ENCODE assay signal across 9 mouse cellular contexts in genomic region chr9:77379625-77380024, GRCm38 (mm10). TPM values are rescaled to one million over a fixed set of nuclear protein-coding genes. Genes with fewer than 3 reads are reported as not detected.
DNase-seq lines count a peak whose midpoint lies in the region; ATAC-seq and TF ChIP-seq lines count a peak whose summit lies in the region.
"Had no signal": no experiment of that assay in that cellular context is flagged by ENCODE, and none has a peak within 500 bp of the region (broad histone marks: within the 10 kb centered on the region; RNA-seq: fewer than 3 reads in every experiment).

No protein-coding gene starts in this region.

- H3K27ac ChIP-seq in bone marrow, adult 2 months (ENCODE audit: control insufficient read depth, insufficient read depth, low read depth, low read length, poor library complexity) = no peak overlapping the region
- H3K27ac ChIP-seq in forebrain, embryonic 13.5 days = no peak overlapping the region
- H3K27ac ChIP-seq: liver, embryonic 13.5 days had no signal

- DNase-seq in cerebellum, adult 11 months = peak; percentile 4
- peak; percentile 48 for DNase-seq in large intestine, adult 2 months (ENCODE audit: low read depth, low spot score)
- DNase-seq in lung, postnatal 10 days = peak; percentile 64
- DNase-seq in spleen, postnatal 10 days (ENCODE audit: low spot score in 2 of 2) = peak; percentile 44 to 80
- DNase-seq: liver, embryonic 13.5 days had no signal

- WGBS in bone marrow, adult 2 months = 37% methylated on average over 5 of the region's 5 CpGs
- WGBS in forebrain, embryonic 13.5 days = 36% methylated on average over 5 of the region's 5 CpGs
- WGBS in large intestine, adult 2 months = 28% methylated on average over 5 of the region's 5 CpGs

- TF ChIP-seq CTCF in C2C12 (IDR thresholded peaks at IDR 0.05; ENCODE audit: control insufficient read depth, insufficient read depth, insufficient read length) = peak; percentile 18
- peak; percentile 70 for TF ChIP-seq CTCF in bone marrow, adult 2 months (IDR thresholded peaks at IDR 0.05; ENCODE audit: control insufficient read depth, insufficient read depth, low read length)

- H3K4me2 ChIP-seq in forebrain, embryonic 13.5 days = no peak overlapping the region
- H3K4me2 ChIP-seq: liver, embryonic 13.5 days had no signal

- H3K9me3 ChIP-seq in forebrain, embryonic 13.5 days (replicated peaks) = no peaks in the 10 kb centered on the region
- H3K9me3 ChIP-seq: liver, embryonic 13.5 days had no signal

- no peaks in the 10 kb centered on the region for H3K79me2 ChIP-seq in C2C12 (ENCODE audit: control insufficient read depth, insufficient read depth)

- ATAC-seq in cerebellum, adult (ENCODE audit: insufficient number of reproducible peaks, low FRiP score, low TSS enrichment) = no peak
- ATAC-seq in forebrain, embryonic 13.5 days = peak; percentile 41

- TF ChIP-seq POLR2A in bone marrow, adult 2 months (IDR thresholded peaks at IDR 0.05; ENCODE audit: borderline replicate concordance, control insufficient read depth, low read depth, low read length) = no peak

- no peak overlapping the region for H3K9ac ChIP-seq in forebrain, embryonic 13.5 days
- H3K9ac ChIP-seq: liver, embryonic 13.5 days had no signal

- H3K79me3 ChIP-seq in C2C12 (ENCODE audit: low read depth) = no peaks in the 10 kb centered on the region

- no peak overlapping the region for H3ac ChIP-seq in C2C12 (ENCODE audit: control insufficient read depth, insufficient read length, low read depth)

- H3K4me1 ChIP-seq in bone marrow, adult 2 months (ENCODE audit: control insufficient read depth, insufficient read depth, low read length) = no peaks in the 10 kb centered on the region
- no peaks in the 10 kb centered on the region for H3K4me1 ChIP-seq in forebrain, embryonic 13.5 days
- H3K4me1 ChIP-seq: liver, embryonic 13.5 days had no signal

- no peak overlapping the region for H3K4me3 ChIP-seq in C2C12 (ENCODE audit: insufficient read depth, poor library complexity, severe bottlenecking)
- no peak overlapping the region for H3K4me3 ChIP-seq in bone marrow, adult 2 months (replicated peaks; ENCODE audit: control insufficient read depth, low read depth, low read length)
- no peak overlapping the region for H3K4me3 ChIP-seq in forebrain, embryonic 13.5 days
- H3K4me3 ChIP-seq: liver, embryonic 13.5 days had no signal

- no peaks in the 10 kb centered on the region for H3K27me3 ChIP-seq in C2C12 (ENCODE audit: control insufficient read depth, insufficient read depth, insufficient read length)
- H3K27me3 ChIP-seq in forebrain, embryonic 13.5 days = no peaks in the 10 kb centered on the region
- H3K27me3 ChIP-seq: liver, embryonic 13.5 days had no signal

- no peaks in the 10 kb centered on the region for H3K36me3 ChIP-seq in C2C12 (ENCODE audit: control insufficient read depth, insufficient read depth)
- no peaks in the 10 kb centered on the region for H3K36me3 ChIP-seq in forebrain, embryonic 13.5 days (ENCODE audit: poor library complexity, severe bottlenecking)
- H3K36me3 ChIP-seq: liver, embryonic 13.5 days had no signal

TF ChIP-seq in C2C12, 6 proteins besides CTCF, POLR2A, EP300 and RAD21:
- TF ChIP-seq MYOD1 (IDR thresholded peaks at IDR 0.05; ENCODE audit: control insufficient read depth, insufficient read length, low read depth) = no peak
- no peak for TF ChIP-seq MYOG (IDR thresholded peaks at IDR 0.05; ENCODE audit: control insufficient read depth, extremely low read depth, insufficient read length)

RNA-seq across cellular contexts. Expression of gene Mlip, which starts 26.9 kb away (rescaled TPM):
- polyA plus RNA-seq in C2C12 (2012; fragmentation: generic; extraction: Trizol) = 0.02 TPM
- not detected in 2 replicates for polyA plus RNA-seq in bone marrow, adult 2 months (2011; ENCODE audit: insufficient read depth, insufficient read length, low replicate concordance, missing spikeins)
- polyA plus RNA-seq in forebrain, embryonic 13.5 days (2015; fragmentation: Nextera tagmentation; extraction: Ambion mirVana) = 0.23 and 0.48 TPM in 2 replicates
- 0.43 and 0.88 TPM in 2 replicates for polyA plus RNA-seq in large intestine, adult 2 months (2012; rRNA removed)
- polyA plus RNA-seq: liver, embryonic 13.5 days had no signal

Comparison
In these comparisons a context has a peak if more than half of its experiments do, and no peak if none do; other contexts are left out.
1. DNase-seq: peak in every context shown above with its lines; median percentile 64 in lung, postnatal 10 days; 62 in spleen, postnatal 10 days; 48 in large intestine, adult 2 months; 4 in cerebellum, adult 11 months.